Mouse (Mus musculus): Measurements from ENCODE around the gene Slco1a6. TPM values are rescaled to one million over a fixed set of nuclear protein-coding genes. Genes with fewer than 3 reads are reported as not detected.
A peak's percentile ranks its signal among the peaks of the same experiment; 100 is the strongest.
"Not testable (repeated sequence)": the region's sequence is repeated elsewhere in the genome, so short reads cannot be mapped to it uniquely, and the experiment has no call there.

The Slco1a6 gene
- not detected for total RNA-seq (2021)

GRCm38 (mm10) chr6:142208421-142208820, at the start of gene Slco1a6:
TSS of gene Slco1a6 (minus strand) at chr6:142208521.
- intact Hi-C loops (cut with DNase I), result no loop called here
- no peak for DNase-seq (ENCODE audit: low spot score in 2 of 2)

GRCm38 (mm10) chr6:142250738-142251307, 42.5 kb upstream of the Slco1a6 start:
- DNase-seq (ENCODE audit: low spot score in 2 of 2); intact Hi-C loops (cut with DNase I): not testable (repeated sequence)

GRCm38 (mm10) chr6:142245065-142245464, 36.7 kb upstream of the Slco1a6 start:
- intact Hi-C loops (cut with DNase I), result no loop called here

GRCm38 (mm10) chr6:142239468-142239867, 31.1 kb upstream of the Slco1a6 start:
- no peak for DNase-seq (ENCODE audit: low spot score in 2 of 2)
- intact Hi-C loops (cut with DNase I), result no loop called here

More at GRCm38 (mm10) chr6:142245065-142245464, 36.7 kb upstream of the Slco1a6 start:
- no peak for DNase-seq (ENCODE audit: low spot score in 2 of 2)

- intact Hi-C loops (cut with DNase I), result no loop called here
- DNase-seq (ENCODE audit: low spot score in 2 of 2), result peak in 1 of 2 experiments; percentile 50
These were observed 11.8 kb upstream of the Slco1a6 start for GRCm38 (mm10) chr6:142220138-142220537.

GRCm38 (mm10) chr6:142211821-142212220, 3.5 kb upstream of the Slco1a6 start:
- intact Hi-C loops (cut with DNase I), result no loop called here
- DNase-seq (ENCODE audit: low spot score in 2 of 2), result no peak

GRCm38 (mm10) chr6:142209749-142210148, 1.4 kb upstream of the Slco1a6 start:
- intact Hi-C loops (cut with DNase I), result no loop called here

GRCm38 (mm10) chr6:142200524-142200923, 7.8 kb downstream of the Slco1a6 start:
- intact Hi-C loops (cut with DNase I), result no loop called here
- no peak for DNase-seq (ENCODE audit: low spot score in 2 of 2)

More at GRCm38 (mm10) chr6:142209749-142210148, 1.4 kb upstream of the Slco1a6 start:
- no peak for DNase-seq (ENCODE audit: low spot score in 2 of 2)

GRCm38 (mm10) chr6:142194245-142194644, 14.1 kb downstream of the Slco1a6 start:
- intact Hi-C loops (cut with DNase I), result no loop called here
- no peak for DNase-seq (ENCODE audit: low spot score in 2 of 2)

GRCm38 (mm10) chr6:142191962-142192361, 16.4 kb downstream of the Slco1a6 start:
- intact Hi-C loops (cut with DNase I), result no loop called here

GRCm38 (mm10) chr6:142187426-142187825, 20.9 kb downstream of the Slco1a6 start:
- intact Hi-C loops (cut with DNase I), result no loop called here
- DNase-seq (ENCODE audit: low spot score in 2 of 2), result no peak

More at GRCm38 (mm10) chr6:142191962-142192361, 16.4 kb downstream of the Slco1a6 start:
- DNase-seq (ENCODE audit: low spot score in 2 of 2), result no peak

- intact Hi-C loops (cut with DNase I), result no loop called here
- DNase-seq (ENCODE audit: low spot score in 2 of 2), result no peak
These were observed 22.4 kb downstream of the Slco1a6 start for GRCm38 (mm10) chr6:142185868-142186415.

GRCm38 (mm10) chr6:142163406-142163805, 44.9 kb downstream of the Slco1a6 start:
- DNase-seq (ENCODE audit: low spot score in 2 of 2), result no peak
- intact Hi-C loops (cut with DNase I), result no loop called here

GRCm38 (mm10) chr6:142161171-142161570, 47.1 kb downstream of the Slco1a6 start:
- no peak for DNase-seq (ENCODE audit: low spot score in 2 of 2)
- intact Hi-C loops (cut with DNase I), result no loop called here

- intact Hi-C loops (cut with DNase I), result not testable (repeated sequence)
These were observed 54.2 kb downstream of the Slco1a6 start for GRCm38 (mm10) chr6:142154081-142154480.

GRCm38 (mm10) chr6:142148371-142148770, 60.0 kb downstream of the Slco1a6 start:
- intact Hi-C loops (cut with DNase I), result no loop called here
- no peak for DNase-seq (ENCODE audit: low spot score in 2 of 2)

More at GRCm38 (mm10) chr6:142154081-142154480, 54.2 kb downstream of the Slco1a6 start:
- peak; percentile 10 to 24 for DNase-seq (ENCODE audit: low spot score in 2 of 2)

GRCm38 (mm10) chr6:142111667-142112305, 96.5 kb downstream of the Slco1a6 start:
- intact Hi-C loops (cut with DNase I), result no loop called here
- DNase-seq (ENCODE audit: low spot score in 2 of 2), result no peak

GRCm38 (mm10) chr6:142091126-142091525, 117.2 kb downstream of the Slco1a6 start:
- no peak for DNase-seq (ENCODE audit: low spot score in 2 of 2)
- intact Hi-C loops (cut with DNase I), result no loop called here

- intact Hi-C loops (cut with DNase I); DNase-seq (ENCODE audit: low spot score in 2 of 2): not testable (repeated sequence)
These were observed 150.0 kb downstream of the Slco1a6 start for GRCm38 (mm10) chr6:142058281-142058680.

- no peak for DNase-seq (ENCODE audit: low spot score in 2 of 2)
- intact Hi-C loops (cut with DNase I), result no loop called here
These were observed 160.6 kb downstream of the Slco1a6 start for GRCm38 (mm10) chr6:142047689-142048088.

- intact Hi-C loops (cut with DNase I), result no loop called here
- DNase-seq (ENCODE audit: low spot score in 2 of 2), result no peak
These were observed 162.6 kb downstream of the Slco1a6 start for GRCm38 (mm10) chr6:142045746-142046145.

Data from left cerebral cortex, postnatal 25 days (tissue).